Comparison of ENCODE assay signal across 1 mouse cellular context in the genomic region with DNA sequence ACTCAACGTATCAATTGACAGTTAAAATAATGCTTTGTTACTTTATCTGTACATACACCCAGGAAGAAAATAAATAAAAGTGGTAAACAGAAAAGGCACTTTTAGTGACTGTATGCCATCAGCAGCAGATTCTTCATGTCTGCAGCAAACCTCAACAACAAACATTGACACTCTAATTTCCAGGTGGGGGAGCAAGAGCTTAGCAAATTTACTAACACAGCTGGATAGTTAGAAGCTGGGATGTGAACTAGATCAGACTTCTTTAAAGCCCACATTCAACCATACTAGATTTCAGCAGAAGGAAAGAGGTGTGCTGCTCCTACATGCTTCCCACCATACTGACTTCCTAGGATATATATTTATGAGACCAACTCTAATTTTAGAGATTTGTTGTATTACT.
TF ChIP-seq lines count a peak whose summit lies in the region.

No protein-coding gene starts in this region.

TF ChIP-seq in CH12.LX, 34 proteins besides CTCF, POLR2A, EP300 and RAD21 (continued from another document):
- TF ChIP-seq POLR2AphosphoS2 (IDR thresholded peaks at IDR 0.05; ENCODE audit: low read depth, low read length) (no peak), ZC3H11A (IDR thresholded peaks at IDR 0.05; ENCODE audit: low read depth, low read length) (peak; percentile 4; the same call in 1 of the 2 replicates), TBP (conservative IDR thresholded peaks at IDR 0.05; ENCODE audit: low read depth, low read length) (no peak), MEF2A (IDR thresholded peaks at IDR 0.05; ENCODE audit: borderline replicate concordance, low read depth, low read length) (no peak), PAX5 (IDR thresholded peaks at IDR 0.05; ENCODE audit: low read length) (no peak)
